Mouse (Mus musculus): Measurements from ENCODE around the gene Ccdc9b. TPM values are rescaled to one million over a fixed set of nuclear protein-coding genes. Genes with fewer than 3 reads are reported as not detected.

Ccdc9b gene
- total and polyA plus RNA-seq, 3 experiments = not detected

GRCm38 (mm10) chr2:118791591-118792258, 29.3 kb upstream of the Ccdc9b start:
- H3K36me3 ChIP-seq (replicated peaks in 1 of 2; ENCODE audit: control insufficient read depth in 1 of 2, insufficient read depth in 1 of 2, low read length in 1 of 2) = no peaks in the 10 kb centered on the region
- no peak overlapping the region for H3K4me2 ChIP-seq (ENCODE audit: insufficient read depth, low read depth, poor library complexity, severe bottlenecking)
- H3K27ac ChIP-seq (ENCODE audit: insufficient read depth, low read depth) = no peak overlapping the region
- peaks cover 3 to 13% of the 10 kb centered on the region in 2 experiments; a peak in 3 of 4 replicates for H3K4me1 ChIP-seq (ENCODE audit: control insufficient read depth in 1 of 2, insufficient read depth in 2 of 2)
- no peak overlapping the region for H3K4me3 ChIP-seq (replicated peaks in 1 of 3; ENCODE audit: low read depth in 2 of 3, low read length in 2 of 3, poor library complexity in 1 of 3)
- TF ChIP-seq MAFK (IDR thresholded peaks at IDR 0.05; ENCODE audit: insufficient replicate concordance, low read length) (no peak), ZNF384 (IDR thresholded peaks at IDR 0.05; ENCODE audit: low read depth, low read length) (no peak), JUND (conservative IDR thresholded peaks at IDR 0.05; ENCODE audit: low read depth, low read length) (no peak), MAX (IDR thresholded peaks at IDR 0.05; ENCODE audit: low read length) (no peak), TBP (conservative IDR thresholded peaks at IDR 0.05; ENCODE audit: low read depth, low read length) (no peak), CTCF (conservative IDR thresholded peaks at IDR 0.05 in 1 of 2, IDR thresholded peaks at IDR 0.05 in 1 of 2; ENCODE audit: low read depth in 2 of 2, low read length in 2 of 2) (no peak), ETS1 (conservative IDR thresholded peaks at IDR 0.05; ENCODE audit: low read depth, low read length) (no peak)
- no peaks in the 10 kb centered on the region for H3K9me3 ChIP-seq (replicated peaks; ENCODE audit: low read length)
- no peaks in the 10 kb centered on the region for H3K79me2 ChIP-seq (replicated peaks; ENCODE audit: control insufficient read depth, extremely low read depth, insufficient read depth, poor library complexity, severe bottlenecking)
- DNase-seq (ENCODE audit: extremely low read depth) = no peak
- in situ Hi-C loops (cut with MboI; ENCODE audit: low pct_ligation_motif_present, low pct_unique_long_range_greater_than_20kb, low sequenced_read_pairs) (no loop called here), dilution Hi-C loops (cut with MboI; ENCODE audit: extremely low pct_ligation_motif_present, extremely low pct_unique_long_range_greater_than_20kb, low sequenced_read_pairs) (no loop called here)
- H3K27me3 ChIP-seq (replicated peaks) = peaks cover 60% of the 10 kb centered on the region
- H3K9ac ChIP-seq (ENCODE audit: insufficient read depth, low read depth) = no peak overlapping the region

- Histone ChIP-seq H3K27ac (ENCODE audit: insufficient read depth, low read depth) (no peak overlapping the region), H3K79me2 (replicated peaks; ENCODE audit: control insufficient read depth, extremely low read depth, insufficient read depth, poor library complexity, severe bottlenecking) (no peaks in the 10 kb centered on the region), H3K9ac (ENCODE audit: insufficient read depth, low read depth) (no peak overlapping the region), H3K9me3 (replicated peaks; ENCODE audit: low read length) (no peaks in the 10 kb centered on the region), H3K4me1 (ENCODE audit: control insufficient read depth in 1 of 2, insufficient read depth in 2 of 2) (peaks cover 3 to 13% of the 10 kb centered on the region in 2 experiments; a peak in 3 of 4 replicates), H3K4me3 (replicated peaks in 1 of 3; ENCODE audit: low read depth in 2 of 3, low read length in 2 of 3, poor library complexity in 1 of 3) (no peak overlapping the region), H3K4me2 (ENCODE audit: insufficient read depth, low read depth, poor library complexity, severe bottlenecking) (no peak overlapping the region), H3K27me3 (replicated peaks) (peaks cover 62% of the 10 kb centered on the region), H3K36me3 (replicated peaks in 1 of 2; ENCODE audit: control insufficient read depth in 1 of 2, insufficient read depth in 1 of 2, low read length in 1 of 2) (no peaks in the 10 kb centered on the region)
- DNase-seq (ENCODE audit: extremely low read depth) = no peak
- peak; percentile 9 for TF ChIP-seq RAD21 (IDR thresholded peaks at IDR 0.05; ENCODE audit: low read depth, low read length)
- TF ChIP-seq TCF12 (IDR thresholded peaks at IDR 0.05; ENCODE audit: low read depth, low read length) = no peak
- peak in 1 of 2 experiments; percentile 48; a peak in 2 of 4 replicates for TF ChIP-seq CTCF (conservative IDR thresholded peaks at IDR 0.05 in 1 of 2, IDR thresholded peaks at IDR 0.05 in 1 of 2; ENCODE audit: low read depth in 2 of 2, low read length in 2 of 2)
- no peak for TF ChIP-seq USF1 (IDR thresholded peaks at IDR 0.05; ENCODE audit: low read depth, low read length)
- peak; percentile 58 for TF ChIP-seq SMC3 (IDR thresholded peaks at IDR 0.05; ENCODE audit: low read depth, low read length)
- in situ Hi-C loops (cut with MboI; ENCODE audit: low pct_ligation_motif_present, low pct_unique_long_range_greater_than_20kb, low sequenced_read_pairs) (no loop called here), dilution Hi-C loops (cut with MboI; ENCODE audit: extremely low pct_ligation_motif_present, extremely low pct_unique_long_range_greater_than_20kb, low sequenced_read_pairs) (no loop called here)
Measured at GRCm38 (mm10) chr2:118790551-118791525, 28.4 kb upstream of the Ccdc9b start.

Data from CH12.LX (cell line).